Mouse (Mus musculus): Measurements from ENCODE around the gene Ripor2.

DNA sequence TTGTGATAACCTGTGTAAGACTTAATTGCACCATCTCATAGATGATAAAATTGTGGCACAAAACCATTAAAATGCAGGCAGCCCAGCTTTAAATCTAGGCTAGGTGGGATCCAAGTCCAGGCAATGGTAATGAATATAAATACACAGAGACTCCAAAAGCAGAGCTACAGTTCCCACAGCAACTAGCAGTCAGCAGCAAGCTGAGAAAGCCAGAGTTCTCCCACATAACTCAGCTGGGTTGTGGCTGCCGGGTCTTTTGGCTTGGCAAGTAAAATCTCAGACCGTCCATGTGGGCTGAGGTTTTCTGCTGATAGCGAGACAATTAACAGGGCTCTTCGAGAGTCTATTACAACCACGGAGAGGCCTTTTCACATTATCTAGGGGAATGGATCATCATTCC lies 66.0 kb downstream of the Ripor2 start:
- TF ChIP-seq GATA1 (IDR thresholded peaks at IDR 0.05; ENCODE audit: low read length) (no peak), TAL1 (IDR thresholded peaks at IDR 0.05; ENCODE audit: low read length) (no peak)

Data from erythroblast, embryonic 14.5 days (primary cell).